Mouse (Mus musculus): ENCODE measurements at regions not wholly inside any gene's neighbourhood (a gene's known extent, or its start where the extent isn't known, plus 50 kb on each side); places are given as distances from the start of the nearest gene placed in this dataset.
A peak's percentile ranks its signal among the peaks of the same experiment; 100 is the strongest.
"Not testable (repeated sequence)": the region's sequence is repeated elsewhere in the genome, so short reads cannot be mapped to it uniquely, and the experiment has no call there.

GRCm38 (mm10) chr12:17852138-17852537 is 161.5 kb downstream of the Hpcal1 start:
- DNase-seq (ENCODE audit: inconsistent ontology term), result peak; percentile 8

GRCm38 (mm10) chr12:17872491-17872890 is 181.8 kb downstream of the Hpcal1 start:
- not testable (repeated sequence) for DNase-seq (ENCODE audit: inconsistent ontology term)

GRCm38 (mm10) chr12:17881371-17882116 is 190.9 kb downstream of the Hpcal1 start:
- peak; percentile 97 for DNase-seq (ENCODE audit: inconsistent ontology term)

GRCm38 (mm10) chr12:17882117-17883116 is 191.8 kb downstream of the Hpcal1 start:
- peak; percentile 32 for DNase-seq (ENCODE audit: inconsistent ontology term)

- not testable (repeated sequence) for DNase-seq (ENCODE audit: inconsistent ontology term)
Measured at GRCm38 (mm10) chr12:17891663-17892310, 201.1 kb downstream of the Hpcal1 start.

GRCm38 (mm10) chr12:17913058-17913457 is 222.4 kb downstream of the Hpcal1 start:
- not testable (repeated sequence) for DNase-seq (ENCODE audit: inconsistent ontology term)

Data from Muller cell, postnatal 12 days (primary cell).